Mouse (Mus musculus) embryonic facial prominence, embryonic 14.5 days (tissue): ENCODE results near the gene Gldc. TPM values are rescaled to one million over a fixed set of nuclear protein-coding genes. Genes with fewer than 3 reads are reported as not detected.

ENCODE experiments used
- ATAC-seq: fragments of 200-750 bp; cut with Nextera tagmentation; 2 replicates; pipeline ENCODE4 v1.8.0; 2017; ENCODE audit warnings: low read depth, moderate number of reproducible peaks, moderate TSS enrichment
- DNase-seq: peaks from one replicate; pipeline ENCODE4 v3.0.0-alpha.2; 2015; ENCODE audit warnings: low spot score
- H3K27ac ChIP-seq: fragments of 300-500 bp; sonication (generic); replicated peaks from 2 replicates; pipeline ENCODE4 v1.5.1; 2014; ENCODE audit warnings: low read depth, mild to moderate bottlenecking, low read length, moderate library complexity
- H3K27me3 ChIP-seq: fragments of 300-500 bp; sonication (generic); replicated peaks from 2 replicates; pipeline ENCODE4 v1.6.1; 2014; ENCODE audit warnings: low read length; ENCODE audit not compliant: control insufficient read depth, insufficient read depth
- H3K36me3 ChIP-seq: fragments of 300-500 bp; sonication (generic); 2 replicates; pipeline ENCODE4 v1.6.1; 2014; ENCODE audit warnings: low read length, mixed read lengths; ENCODE audit not compliant: control insufficient read depth, insufficient read depth
- H3K4me1 ChIP-seq: fragments of 300-500 bp; sonication (generic); 2 replicates; pipeline ENCODE4 v1.6.1; 2014; ENCODE audit warnings: antibody characterized with exemption, low read length; ENCODE audit not compliant: control insufficient read depth, insufficient read depth
- H3K4me2 ChIP-seq: fragments of 300-500 bp; sonication (generic); 2 replicates; pipeline ENCODE4 v1.6.1; 2014; ENCODE audit warnings: low read depth, mild to moderate bottlenecking, low read length, moderate library complexity, mixed read lengths
- H3K4me3 ChIP-seq: fragments of 300-500 bp; sonication (generic); 2 replicates; pipeline ENCODE4 v1.5.1; 2014; ENCODE audit warnings: low read depth, mild to moderate bottlenecking, low read length
- H3K9ac ChIP-seq: fragments of 300-500 bp; sonication (generic); 2 replicates; pipeline ENCODE4 v1.6.1; 2014; ENCODE audit warnings: low read depth, mild to moderate bottlenecking, low read length, moderate library complexity, mixed read lengths
- H3K9me3 ChIP-seq: fragments of 300-500 bp; sonication (generic); 2 replicates; pipeline ENCODE4 v1.6.1; 2016; ENCODE audit warnings: low read length; ENCODE audit not compliant: control insufficient read depth
- WGBS: fragments of 180-500 bp; shearing (Covaris S2); extraction: QIAGEN DNeasy Blood & Tissue Kit; methylation state at CpG from one replicate; pipeline ENCODE4 v1.1.7; 2014; 5-methylcytosine and 5-hydroxymethylcytosine counted together
- polyA plus RNA-seq: library from polyadenylated mRNA; unstranded; fragments of >200 nt; fragmentation: Nextera tagmentation; extraction: Ambion mirVana; gene quantifications from 2 replicates; pipeline ENCODE4 v1.2.1, GENCODE M21; 2014

Gene Gldc
- polyA plus RNA-seq, 1 experiment from 2014 or later = 2.5 TPM

DNA sequence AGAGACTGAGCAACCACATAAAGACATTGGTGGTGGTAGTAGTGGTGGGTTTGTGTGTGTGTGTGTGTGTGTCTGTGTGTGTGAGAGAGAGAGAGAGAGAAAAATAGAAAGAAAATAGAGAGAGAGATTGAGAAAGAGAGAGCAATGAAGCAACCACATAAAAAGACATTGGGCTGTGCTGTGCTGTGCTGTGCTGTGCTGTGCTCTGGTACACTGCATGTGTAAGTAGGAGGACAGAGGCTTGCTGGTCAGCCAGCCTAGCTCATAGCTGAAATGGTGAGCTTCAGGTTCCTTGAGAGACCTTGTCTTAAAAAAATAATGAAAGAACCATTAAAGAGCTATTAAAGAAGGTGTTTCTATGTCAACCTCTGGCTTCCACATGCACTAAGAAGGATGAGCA, 66.6 kb downstream of the Gldc start:
- ATAC-seq (no peak), DNase-seq (no peak)
- H3K4me3 ChIP-seq = no peak overlapping the region
- H3K27ac ChIP-seq = no peak overlapping the region
- H3K9ac ChIP-seq = no peak overlapping the region
- H3K4me2 ChIP-seq = no peak overlapping the region
- H3K4me1 ChIP-seq = peaks cover 7% of the 10 kb centered on the region; the same call in 1 of the 2 replicates
- H3K36me3 ChIP-seq = no peaks in the 10 kb centered on the region
- H3K27me3 ChIP-seq = no peaks in the 10 kb centered on the region
- no peaks in the 10 kb centered on the region for H3K9me3 ChIP-seq

DNA sequence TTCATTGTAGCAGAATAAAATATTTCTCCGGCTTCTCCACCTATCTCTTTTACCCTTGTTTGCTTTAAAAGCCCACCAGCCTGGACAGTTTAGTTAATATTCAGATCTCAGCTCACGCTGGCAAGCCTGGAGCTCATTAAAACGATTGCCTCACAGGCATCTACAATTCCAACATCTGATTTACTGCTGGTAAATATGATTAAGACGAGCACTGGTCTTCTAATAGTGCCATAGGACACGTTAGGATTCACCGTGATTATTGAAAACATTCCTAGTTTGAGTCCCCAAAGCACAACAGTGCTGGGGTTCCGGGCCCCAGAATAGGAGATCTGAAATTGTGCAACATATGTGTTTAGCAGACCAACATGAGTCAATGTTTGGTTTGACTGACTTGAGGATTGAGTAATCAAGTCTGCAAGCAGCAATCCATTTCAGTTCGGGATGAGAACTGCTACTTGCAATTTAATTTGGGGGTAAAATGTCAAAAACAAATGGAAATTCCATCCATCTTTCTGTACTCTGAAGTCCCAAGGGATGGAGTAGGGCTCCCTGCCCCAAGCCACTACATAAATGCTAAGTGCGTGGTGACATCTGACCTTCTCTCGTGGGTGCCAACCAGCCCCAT, 67.9 kb downstream of the Gldc start:
- DNase-seq (peak; percentile 53), ATAC-seq (no peak)
- 0 out of 2 replicates have a peak overlapping the region, but pooled peaks have one; percentile 10 for H3K4me2 ChIP-seq
- peaks cover 7% of the 10 kb centered on the region; the same call in 1 of the 2 replicates for H3K4me1 ChIP-seq
- H3K27ac ChIP-seq = no peak overlapping the region
- no peak overlapping the region for H3K9ac ChIP-seq
- H3K4me3 ChIP-seq = no peak overlapping the region
- WGBS = 38% methylated on average over 10 of the region's 10 CpGs
- no peaks in the 10 kb centered on the region for H3K9me3 ChIP-seq
- no peaks in the 10 kb centered on the region for H3K36me3 ChIP-seq
- no peaks in the 10 kb centered on the region for H3K27me3 ChIP-seq

DNA sequence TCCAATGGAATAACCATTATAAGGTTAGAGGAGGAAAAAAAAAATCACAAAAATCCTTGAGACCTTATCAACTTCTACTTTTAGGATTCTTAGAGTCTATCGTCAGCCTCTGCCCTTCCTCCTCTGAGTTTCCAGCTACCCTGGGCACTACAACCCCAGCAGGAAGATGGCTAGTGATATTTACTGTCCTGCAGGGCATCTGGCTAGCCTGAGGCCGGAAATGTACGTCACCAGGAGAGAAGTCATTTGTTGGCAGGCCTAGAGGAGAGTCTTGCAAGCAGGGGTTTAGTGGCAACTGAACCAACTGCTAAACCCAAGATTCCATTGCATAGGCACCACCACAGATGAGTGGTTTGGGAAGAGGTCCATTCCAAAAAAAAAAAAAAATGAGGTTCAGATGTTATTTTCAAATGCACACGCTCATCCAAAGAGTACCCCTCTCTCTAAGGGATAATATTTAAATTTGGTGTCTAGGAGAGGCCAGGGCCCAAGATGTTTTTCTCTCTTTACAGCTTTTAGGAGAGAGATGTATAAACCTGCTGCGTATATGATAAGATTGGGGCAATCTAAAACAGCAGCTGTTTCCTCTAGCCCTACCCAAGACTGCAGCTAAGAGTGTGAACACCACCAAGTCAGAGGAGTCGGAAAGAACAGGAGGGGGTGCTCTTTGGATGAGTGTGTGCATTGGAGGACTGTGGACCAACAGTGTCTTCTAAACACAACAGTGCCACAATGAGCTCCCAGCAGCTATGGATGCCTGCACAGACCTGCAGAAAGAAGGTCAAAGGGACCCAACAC, 70.0 kb downstream of the Gldc start:
- Histone ChIP-seq H3K9me3 (peaks cover 6% of the 10 kb centered on the region; the same call in 1 of the 2 replicates), H3K36me3 (no peaks in the 10 kb centered on the region), H3K27me3 (no peaks in the 10 kb centered on the region), H3K4me2 (no peak overlapping the region), H3K27ac (no peak overlapping the region), H3K4me1 (peaks cover 7% of the 10 kb centered on the region; the same call in 1 of the 2 replicates), H3K9ac (no peak overlapping the region), H3K4me3 (no peak overlapping the region)
- no peak for ATAC-seq
- no peak for DNase-seq
- 80% methylated on average over 6 of the region's 6 CpGs for WGBS

DNA sequence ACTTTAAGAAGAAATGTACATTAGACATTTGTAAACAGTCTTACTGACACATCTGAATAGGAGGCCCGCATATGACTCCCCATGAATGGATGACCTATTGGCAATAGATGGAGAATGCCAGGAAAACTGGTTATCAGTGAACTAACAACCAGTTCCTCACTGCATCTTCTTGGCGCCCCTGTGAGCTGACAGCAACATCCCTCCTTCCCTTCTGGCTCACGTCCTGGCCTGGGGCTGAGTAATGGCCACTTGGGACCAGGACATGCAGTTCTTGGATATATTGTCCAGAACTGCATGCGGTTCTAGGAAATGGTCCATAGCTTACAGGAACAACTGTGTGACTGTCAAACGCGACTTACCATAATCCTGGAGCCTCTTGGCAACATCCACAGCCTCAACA, 72.6 kb downstream of the Gldc start:
- H3K4me2 ChIP-seq = no peak overlapping the region
- WGBS = 87% methylated on average over 6 of the region's 6 CpGs
- H3K9ac ChIP-seq = no peak overlapping the region
- ATAC-seq (no peak), DNase-seq (no peak)
- no peak overlapping the region for H3K27ac ChIP-seq
- H3K36me3 ChIP-seq = peaks cover 25% of the 10 kb centered on the region
- H3K9me3 ChIP-seq = peaks cover 19% of the 10 kb centered on the region
- no peak overlapping the region for H3K4me3 ChIP-seq
- H3K27me3 ChIP-seq = no peaks in the 10 kb centered on the region
- H3K4me1 ChIP-seq = no peaks in the 10 kb centered on the region; the same call in 1 of the 2 replicates

GRCm38 (mm10) chr19:30100571-30100970, 74.7 kb downstream of the Gldc start:
- H3K4me2 ChIP-seq = no peak overlapping the region
- peaks cover 19% of the 10 kb centered on the region for H3K9me3 ChIP-seq
- H3K4me1 ChIP-seq = no peaks in the 10 kb centered on the region
- no peak overlapping the region for H3K9ac ChIP-seq
- H3K27ac ChIP-seq = no peak overlapping the region
- ATAC-seq = no peak
- H3K36me3 ChIP-seq = peaks cover 45% of the 10 kb centered on the region
- no peaks in the 10 kb centered on the region for H3K27me3 ChIP-seq
- no peak overlapping the region for H3K4me3 ChIP-seq
- DNase-seq = no peak
- 93% methylated on average over 12 of the region's 12 CpGs for whole genome bisulfite sequencing

GRCm38 (mm10) chr19:30097039-30097438, 78.2 kb downstream of the Gldc start:
- Histone ChIP-seq H3K9ac (no peak overlapping the region), H3K4me1 (no peaks in the 10 kb centered on the region), H3K9me3 (peaks cover 19% of the 10 kb centered on the region), H3K27ac (no peak overlapping the region), H3K4me3 (no peak overlapping the region), H3K36me3 (peaks cover 80% of the 10 kb centered on the region), H3K27me3 (no peaks in the 10 kb centered on the region), H3K4me2 (no peak overlapping the region)
- DNase-seq (no peak), ATAC-seq (no peak)
- 65% methylated on average over 4 of the region's 4 CpGs for WGBS

DNA sequence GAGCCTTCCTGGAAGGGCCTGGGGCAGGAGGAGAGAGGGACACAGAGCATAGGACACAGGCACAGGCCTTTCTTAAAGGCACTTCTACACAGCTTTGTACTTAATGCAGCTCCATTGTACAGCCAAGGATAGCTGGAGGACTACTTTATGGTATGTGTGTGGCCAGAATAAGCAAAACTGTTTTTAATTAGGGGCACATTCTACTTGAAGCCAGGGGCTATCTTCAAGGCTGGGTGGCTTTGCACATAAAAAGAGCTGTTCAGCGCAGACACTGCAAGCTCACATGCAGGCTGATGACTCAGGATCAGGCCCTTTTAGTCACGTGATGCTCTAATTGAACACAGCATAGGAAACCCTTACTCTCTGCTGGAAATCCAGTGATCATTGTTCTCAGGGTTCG, 79.0 kb downstream of the Gldc start:
- DNase-seq (peak; percentile 78), ATAC-seq (peak; percentile 83)
- Histone ChIP-seq H3K36me3 (peaks cover 88% of the 10 kb centered on the region), H3K4me2 (no peak overlapping the region), H3K9ac (no peak overlapping the region), H3K9me3 (peaks cover 19% of the 10 kb centered on the region), H3K4me1 (no peaks in the 10 kb centered on the region), H3K4me3 (no peak overlapping the region), H3K27ac (peak overlapping the region; percentile 55), H3K27me3 (no peaks in the 10 kb centered on the region)
- 38% methylated on average over 3 of the region's 3 CpGs for WGBS

- Histone ChIP-seq H3K27ac (no peak overlapping the region), H3K4me3 (no peak overlapping the region), H3K4me2 (no peak overlapping the region), H3K9ac (no peak overlapping the region), H3K36me3 (peaks cover 94% of the 10 kb centered on the region), H3K27me3 (no peaks in the 10 kb centered on the region), H3K9me3 (no peaks in the 10 kb centered on the region), H3K4me1 (no peaks in the 10 kb centered on the region)
- WGBS = 88% methylated on average over 12 of the region's 12 CpGs
- ATAC-seq (no peak), DNase-seq (no peak)
Measured at GRCm38 (mm10) chr19:30091644-30092295, 83.5 kb downstream of the Gldc start.
